Mouse (Mus musculus) MEL (cell line): ENCODE data around the gene Tnik.

Experiments
- CHD2 ChIP-seq: IDR thresholded peaks from 2 replicates; pipeline ENCODE4 v1.6.1; 2011; ENCODE audit warnings: low read length, improper control_type of control experiment
- CTCF ChIP-seq, 3 experiments: IDR thresholded peaks in 2 of 3; conservative IDR thresholded peaks in 1 of 3; 2 replicates each; pipeline ENCODE4 v1.5.1; 2011 to 2012; ENCODE audit warnings: low read length in 3 of 3, low read depth in 2 of 3, mild to moderate bottlenecking in 2 of 3, improper control_type of control experiment in 1 of 3, inconsistent platforms in 1 of 3, mixed read lengths in 1 of 3, moderate library complexity in 1 of 3; ENCODE audit not compliant: control insufficient read depth in 1 of 3, insufficient read depth in 1 of 3, poor library complexity in 1 of 3, severe bottlenecking in 1 of 3
- E2F4 ChIP-seq: IDR thresholded peaks from 2 replicates; pipeline ENCODE4 v1.6.1; 2011; ENCODE audit warnings: low read depth, low read length, improper control_type of control experiment, borderline replicate concordance
- EP300 ChIP-seq, 2 experiments: IDR thresholded peaks; 2 replicates each; pipeline ENCODE4 v1.6.1; 2011; ENCODE audit warnings: improper control_type of control experiment in 2 of 2, low read length in 2 of 2, low read depth in 1 of 2, mild to moderate bottlenecking in 1 of 2
- GATA1 ChIP-seq: IDR thresholded peaks from 2 replicates; pipeline ENCODE4 v1.6.1; 2011; ENCODE audit warnings: low read depth, low read length, improper control_type of control experiment
- MAFK ChIP-seq: IDR thresholded peaks from 2 replicates; pipeline ENCODE4 v1.6.1; 2011; ENCODE audit warnings: low read depth, mild to moderate bottlenecking, low read length, improper control_type of control experiment, borderline replicate concordance
- MAZ ChIP-seq: IDR thresholded peaks from 2 replicates; pipeline ENCODE4 v1.6.1; 2012; ENCODE audit warnings: low read depth, mild to moderate bottlenecking, inconsistent platforms, low read length, improper control_type of control experiment
- NELFE ChIP-seq: IDR thresholded peaks from 2 replicates; pipeline ENCODE4 v1.6.1; 2011; ENCODE audit warnings: low read depth, low read length, improper control_type of control experiment
- POLR2AphosphoS5 ChIP-seq: IDR thresholded peaks from 2 replicates; pipeline ENCODE4 v1.6.1; 2012; ENCODE audit warnings: low read depth, borderline replicate concordance, mild to moderate bottlenecking, inconsistent platforms, low read length, moderate library complexity, mixed read lengths
- TCF12 ChIP-seq: IDR thresholded peaks from 2 replicates; pipeline ENCODE4 v1.6.1; 2014; ENCODE audit warnings: low read depth, mild to moderate bottlenecking, inconsistent platforms, low read length, improper control_type of control experiment, moderate library complexity
- UBTF ChIP-seq: IDR thresholded peaks from 2 replicates; pipeline ENCODE4 v1.6.1; 2012; ENCODE audit warnings: low read depth, mild to moderate bottlenecking, inconsistent platforms, low read length, improper control_type of control experiment, moderate library complexity, borderline replicate concordance; ENCODE audit not compliant: insufficient read depth
- ZKSCAN1 ChIP-seq: IDR thresholded peaks from 2 replicates; pipeline ENCODE4 v1.6.1; 2012; ENCODE audit warnings: low read depth, mild to moderate bottlenecking, inconsistent platforms, low read length, improper control_type of control experiment, moderate library complexity

DNA sequence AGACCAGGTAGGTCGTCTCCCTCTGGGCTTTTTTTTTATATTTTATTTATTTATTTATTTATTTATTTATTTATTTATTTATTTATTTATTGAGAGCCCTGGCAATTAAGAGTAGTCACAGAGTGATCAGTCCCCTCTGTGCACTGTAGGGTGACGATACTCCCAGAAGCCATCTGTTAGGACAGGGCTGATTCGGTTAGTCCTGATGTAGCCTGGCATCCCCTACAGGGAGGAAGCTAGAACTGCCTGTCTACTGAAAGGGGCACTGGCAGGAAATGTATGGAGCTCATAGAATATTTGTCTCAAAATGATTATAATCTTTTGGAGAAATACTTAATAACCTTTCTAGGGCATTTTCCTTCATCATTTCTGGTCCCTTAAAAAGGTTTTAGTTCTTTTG is 147.3 kb downstream of the Tnik start:
- no peak for TF ChIP-seq POLR2AphosphoS5
- no peak for TF ChIP-seq CHD2
- peak in 2 of 3 experiments; percentile 2 to 13; a peak in 2 of 6 replicates for TF ChIP-seq CTCF (IDR thresholded peaks at IDR 0.05 in 2 of 3, conservative IDR thresholded peaks at IDR 0.05 in 1 of 3; ENCODE audit: control insufficient read depth in 1 of 3, insufficient read depth in 1 of 3, low read depth in 2 of 3, low read length in 3 of 3, poor library complexity in 1 of 3, severe bottlenecking in 1 of 3)
- TF ChIP-seq E2F4: no peak
- TF ChIP-seq UBTF: no peak
- TF ChIP-seq ZKSCAN1: no peak
- no peak for TF ChIP-seq EP300 (IDR thresholded peaks at IDR 0.05; ENCODE audit: low read depth in 1 of 2, low read length in 2 of 2)
- TF ChIP-seq TCF12: no peak
- no peak for TF ChIP-seq MAFK
- TF ChIP-seq MAZ: no peak
- no peak for TF ChIP-seq NELFE
- TF ChIP-seq GATA1: no peak
